Mouse (Mus musculus) kidney, postnatal 0 days (tissue): ENCODE results near the gene 9530068E07Rik. TPM values are rescaled to one million over a fixed set of nuclear protein-coding genes. Genes with fewer than 3 reads are reported as not detected.

ENCODE experiments used
- ATAC-seq: fragments of 200-750 bp; cut with Nextera tagmentation; replicated peaks from 2 replicates; pipeline ENCODE4 v1.8.0; 2017; ENCODE audit warnings: low read depth, moderate number of reproducible peaks, moderate TSS enrichment, moderate library complexity; ENCODE audit not compliant: low FRiP score
- DNase-seq: peaks from one replicate; pipeline ENCODE4 v3.0.0-alpha.2; 2016; ENCODE audit warnings: low spot score
- H3K27ac ChIP-seq: fragments of 300-500 bp; sonication (generic); 2 replicates; pipeline ENCODE4 v1.5.1; 2014; ENCODE audit warnings: mild to moderate bottlenecking
- H3K27me3 ChIP-seq: fragments of 300-500 bp; sonication (generic); 2 replicates; pipeline ENCODE4 v1.6.1; 2014; ENCODE audit warnings: low read length, mixed read lengths; ENCODE audit not compliant: insufficient read depth
- H3K36me3 ChIP-seq: fragments of 300-500 bp; sonication (generic); 2 replicates; pipeline ENCODE4 v1.6.1; 2014; ENCODE audit warnings: low read length, mixed read lengths; ENCODE audit not compliant: insufficient read depth
- H3K4me1 ChIP-seq: fragments of 300-500 bp; sonication (generic); replicated peaks from 2 replicates; pipeline ENCODE4 v1.6.1; 2014; ENCODE audit warnings: antibody characterized with exemption, low read length, mixed read lengths; ENCODE audit not compliant: insufficient read depth
- H3K4me2 ChIP-seq: fragments of 300-500 bp; sonication (generic); 2 replicates; pipeline ENCODE4 v1.6.1; 2014; ENCODE audit warnings: mild to moderate bottlenecking, low read length, moderate library complexity, mixed read lengths
- H3K4me3 ChIP-seq: fragments of 300-500 bp; sonication (generic); replicated peaks from 2 replicates; pipeline ENCODE4 v1.5.1; 2014; ENCODE audit warnings: low read depth, low read length
- H3K9ac ChIP-seq: fragments of 300-500 bp; sonication (generic); 2 replicates; pipeline ENCODE4 v1.6.1; 2014; ENCODE audit warnings: low read depth, low read length
- H3K9me3 ChIP-seq: fragments of 300-500 bp; sonication (generic); replicated peaks from 2 replicates; pipeline ENCODE4 v1.6.1; 2016; ENCODE audit warnings: low read length, inconsistent platforms, mixed read lengths
- CTCF ChIP-seq: IDR thresholded peaks from 2 replicates; pipeline ENCODE4 v1.5.1; 2016; ENCODE audit warnings: antibody characterized with exemption, low read depth, mild to moderate bottlenecking, moderate library complexity
- WGBS: fragments of 180-500 bp; shearing (Covaris S2); extraction: QIAGEN DNeasy Blood & Tissue Kit; methylation state at CpG from one replicate; pipeline ENCODE4 v1.1.7; 2014; 5-methylcytosine and 5-hydroxymethylcytosine counted together
- polyA plus RNA-seq: library from polyadenylated mRNA; unstranded; fragments of >200 nt; fragmentation: Nextera tagmentation; extraction: Ambion mirVana; gene quantifications from 2 replicates; pipeline ENCODE4 v1.2.1, GENCODE M21; 2015

9530068E07Rik gene
- polyA plus RNA-seq, 1 experiment from 2014 or later = 228 TPM

DNA sequence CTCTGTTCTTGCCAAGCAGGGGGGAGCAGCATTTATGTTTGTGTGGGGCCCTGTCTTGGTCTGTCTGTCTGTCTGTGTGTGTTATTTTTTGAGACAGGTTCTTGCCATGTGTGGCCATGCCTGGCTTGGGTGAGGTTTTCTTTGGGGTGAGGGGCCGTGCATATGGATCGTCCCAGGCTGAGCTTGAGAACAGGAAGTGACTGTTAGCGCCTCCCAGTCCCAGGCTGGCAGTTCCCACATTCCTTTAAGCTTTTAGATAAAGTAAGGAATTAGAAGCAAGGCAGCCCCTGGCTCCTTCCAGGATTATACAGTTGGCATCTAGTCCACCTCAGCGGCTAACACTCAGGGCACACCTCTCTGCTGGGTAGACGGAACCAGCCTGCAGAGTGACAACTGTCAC is 13.1 kb downstream of the 9530068E07Rik start:
- peaks cover 16% of the 10 kb centered on the region for H3K36me3 ChIP-seq

DNA sequence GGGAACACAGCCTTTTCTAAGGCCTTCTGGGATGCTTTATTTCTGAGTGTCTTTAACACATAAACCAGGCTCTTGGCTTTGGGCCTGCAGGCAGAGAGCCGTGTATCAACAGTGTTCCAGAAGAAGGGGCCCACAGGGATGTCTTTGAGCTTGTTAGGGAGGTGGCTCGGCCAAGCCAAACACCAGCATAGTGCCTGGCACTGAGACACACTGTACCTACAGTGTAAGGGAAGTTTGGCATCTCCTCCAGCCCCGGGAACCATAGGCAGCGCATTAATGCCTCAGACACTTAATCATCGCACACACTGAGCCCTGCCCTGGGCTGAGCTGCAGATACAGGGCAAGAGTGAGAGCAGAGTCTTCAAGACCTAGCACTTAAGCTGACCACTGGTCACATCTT is 22.1 kb downstream of the 9530068E07Rik start:
- Histone ChIP-seq H3K36me3 (no peaks in the 10 kb centered on the region), H3K4me1 (no peaks in the 10 kb centered on the region; the same call in 1 of the 2 replicates), H3K9me3 (no peaks in the 10 kb centered on the region), H3K9ac (no peak overlapping the region), H3K27me3 (no peaks in the 10 kb centered on the region), H3K27ac (no peak overlapping the region), H3K4me2 (no peak overlapping the region), H3K4me3 (no peak overlapping the region)
- WGBS = 75% methylated on average over 5 of the region's 5 CpGs
- DNase-seq (no peak), ATAC-seq (no peak)
- TF ChIP-seq CTCF = no peak

More for the DNA sequence above, 13.1 kb downstream of the 9530068E07Rik start:
- Histone ChIP-seq H3K9ac (no peak overlapping the region), H3K27ac (no peak overlapping the region), H3K4me3 (no peak overlapping the region), H3K4me2 (no peak overlapping the region), H3K9me3 (no peaks in the 10 kb centered on the region), H3K27me3 (no peaks in the 10 kb centered on the region), H3K4me1 (no peaks in the 10 kb centered on the region)
- no peak for TF ChIP-seq CTCF
- DNase-seq (no peak), ATAC-seq (no peak)
- 58% methylated on average over 5 of the region's 5 CpGs for WGBS

DNA sequence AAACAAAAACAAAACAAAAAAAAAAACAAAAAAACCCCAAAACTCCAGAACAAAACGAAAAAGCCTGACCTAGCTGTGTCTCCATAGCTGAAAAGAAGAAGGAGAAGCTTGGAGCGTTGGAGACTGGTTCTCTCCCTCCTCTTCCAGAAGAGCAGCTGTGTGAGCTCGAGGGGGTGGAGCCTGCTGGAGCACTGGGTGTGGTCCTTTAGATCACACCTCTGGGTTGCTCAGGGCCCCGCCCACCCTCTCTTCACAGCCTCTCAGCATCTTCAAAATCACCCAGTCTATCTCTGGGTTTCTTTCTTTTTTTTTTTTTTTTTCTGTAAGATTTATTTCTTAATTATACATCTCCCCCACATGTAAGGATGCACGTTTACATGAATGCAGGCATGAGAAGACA is 23.0 kb downstream of the 9530068E07Rik start:
- Histone ChIP-seq H3K36me3 (no peaks in the 10 kb centered on the region), H3K4me3 (no peak overlapping the region), H3K9me3 (no peaks in the 10 kb centered on the region), H3K9ac (no peak overlapping the region), H3K4me2 (no peak overlapping the region), H3K4me1 (no peaks in the 10 kb centered on the region; the same call in 1 of the 2 replicates), H3K27me3 (no peaks in the 10 kb centered on the region), H3K27ac (no peak overlapping the region)
- DNase-seq = no peak
- TF ChIP-seq CTCF = no peak
- no peak for ATAC-seq
- 45% methylated on average over 5 of the region's 5 CpGs for WGBS

DNA sequence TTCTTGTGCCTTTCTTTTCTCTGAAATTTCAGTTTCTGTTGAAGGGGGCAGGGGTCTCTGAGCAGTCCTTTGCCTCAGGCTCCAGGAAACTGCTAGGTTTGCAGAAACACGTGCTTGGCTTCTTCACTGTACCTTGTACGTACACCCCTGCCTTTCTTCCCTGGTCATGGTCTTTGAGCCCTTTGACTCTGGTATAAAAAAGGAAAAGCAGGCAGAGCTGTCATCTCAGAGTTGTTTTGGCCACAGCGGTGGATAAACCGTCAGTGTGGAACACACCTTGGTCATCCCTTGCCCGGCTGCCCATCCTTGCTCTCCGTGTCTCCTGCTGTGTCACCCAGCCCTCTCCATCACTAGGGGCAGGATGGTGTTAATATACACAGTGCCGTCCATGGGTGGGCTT is 23.6 kb downstream of the 9530068E07Rik start:
- Histone ChIP-seq H3K9ac (no peak overlapping the region), H3K4me3 (no peak overlapping the region), H3K9me3 (no peaks in the 10 kb centered on the region), H3K4me2 (no peak overlapping the region), H3K27ac (no peak overlapping the region), H3K4me1 (no peaks in the 10 kb centered on the region; the same call in 1 of the 2 replicates), H3K27me3 (no peaks in the 10 kb centered on the region), H3K36me3 (no peaks in the 10 kb centered on the region)
- no peak for DNase-seq
- ATAC-seq = no peak
- WGBS = 59% methylated on average over 7 of the region's 7 CpGs
- no peak for TF ChIP-seq CTCF

DNA sequence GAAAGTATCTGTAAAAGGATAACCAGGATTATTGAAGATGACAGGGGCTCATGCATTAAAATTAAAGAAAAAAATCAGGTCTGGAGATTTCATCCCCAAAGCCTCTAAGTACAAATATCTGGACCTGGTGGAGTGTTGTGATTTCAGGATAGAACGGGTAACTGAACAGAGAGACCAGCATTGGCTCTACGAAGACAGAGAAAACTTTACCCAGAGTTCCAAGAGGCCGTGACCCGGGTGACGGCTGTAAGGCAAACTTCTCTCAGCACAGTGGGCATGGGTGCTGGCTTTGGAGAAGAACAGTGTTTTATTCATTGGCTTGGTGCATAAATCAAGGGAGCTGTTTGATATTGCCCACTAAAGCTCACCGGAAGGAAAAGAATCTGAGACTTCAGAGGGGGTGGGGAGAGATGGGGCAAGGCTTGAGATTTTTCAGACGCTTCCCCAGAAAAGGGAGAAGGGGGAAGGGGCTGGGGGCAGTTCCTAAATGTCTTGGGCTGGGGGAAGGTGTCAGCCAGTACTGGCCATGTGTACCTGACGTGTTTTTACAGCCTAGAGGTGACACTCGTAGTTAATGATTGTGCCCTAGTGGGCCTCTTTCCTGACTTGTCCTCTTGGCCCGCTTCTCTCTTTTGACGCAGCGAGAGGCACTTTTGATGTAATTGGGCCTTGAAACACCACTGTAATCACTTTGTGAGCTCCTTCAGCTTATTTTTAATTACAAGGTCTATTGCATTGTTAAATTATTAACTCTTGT is 24.2 kb downstream of the 9530068E07Rik start:
- 0 out of 2 replicates have a peak, but pooled peaks have one; percentile 33 for ATAC-seq
- no peaks in the 10 kb centered on the region; the same call in 1 of the 2 replicates for H3K4me1 ChIP-seq

DNA sequence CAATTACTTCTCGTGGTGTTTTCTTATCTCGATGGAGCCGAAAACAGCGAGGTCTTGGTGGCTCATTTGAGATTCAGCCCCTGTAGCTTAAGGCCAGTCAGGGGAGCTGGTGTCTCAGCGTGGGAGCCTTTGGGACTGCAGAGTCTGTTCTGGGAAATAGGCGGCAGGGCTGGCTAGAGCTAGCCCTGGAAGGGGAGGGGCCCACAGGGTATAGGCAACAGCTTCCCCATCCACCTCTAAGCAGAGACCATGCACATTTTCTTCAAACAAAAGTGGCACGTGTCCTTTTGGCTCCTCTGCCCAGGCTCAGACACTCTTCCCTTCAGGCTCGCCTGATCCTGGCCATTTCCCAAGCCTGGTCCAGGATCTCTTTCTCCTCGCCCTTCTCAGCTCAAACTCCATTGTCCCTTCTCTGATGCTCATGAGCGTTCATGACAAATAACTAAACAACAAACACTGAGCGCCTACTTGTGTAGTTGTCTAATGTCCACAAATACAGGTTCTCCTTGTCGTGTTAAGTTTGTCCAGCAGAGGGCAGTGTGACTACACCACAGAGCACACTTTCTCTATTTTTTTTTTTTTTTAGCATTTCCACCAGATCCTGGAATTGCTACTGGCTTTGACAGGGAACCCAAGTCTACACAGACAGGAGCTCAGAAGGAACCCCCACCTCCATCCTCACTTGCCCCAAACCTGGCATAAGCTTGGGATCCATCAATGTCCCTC is 25.0 kb downstream of the 9530068E07Rik start:
- no peak overlapping the region for H3K27ac ChIP-seq
- peak; percentile 74 for DNase-seq
- peak; percentile 94 for TF ChIP-seq CTCF

More for the DNA sequence above, 24.2 kb downstream of the 9530068E07Rik start:
- no peaks in the 10 kb centered on the region for H3K36me3 ChIP-seq
- no peak overlapping the region for H3K27ac ChIP-seq
- 32% methylated on average over 12 of the region's 12 CpGs for WGBS
- no peaks in the 10 kb centered on the region for H3K27me3 ChIP-seq
- DNase-seq = no peak
- TF ChIP-seq CTCF = no peak
- no peak overlapping the region for H3K9ac ChIP-seq
- no peak overlapping the region for H3K4me3 ChIP-seq
- no peaks in the 10 kb centered on the region for H3K9me3 ChIP-seq
- H3K4me2 ChIP-seq = no peak overlapping the region

More for the DNA sequence above, 25.0 kb downstream of the 9530068E07Rik start:
- peak; percentile 68 for ATAC-seq
- WGBS = 13% methylated on average over 12 of the region's 12 CpGs
- Histone ChIP-seq H3K36me3 (no peaks in the 10 kb centered on the region), H3K27me3 (no peaks in the 10 kb centered on the region), H3K9me3 (no peaks in the 10 kb centered on the region), H3K9ac (no peak overlapping the region), H3K4me2 (no peak overlapping the region), H3K4me3 (no peak overlapping the region), H3K4me1 (no peaks in the 10 kb centered on the region; the same call in 1 of the 2 replicates)
